Mouse (Mus musculus): ENCODE measurements around the gene Ankrd33b.

- TF ChIP-seq EP300 (IDR thresholded peaks at IDR 0.05; ENCODE audit: low read depth), result no peak
- peak; percentile 11; the same call in 1 of the 2 replicates for TF ChIP-seq CTCF (IDR thresholded peaks at IDR 0.05; ENCODE audit: low read depth)
Observed at GRCm38 (mm10) chr15:31309526-31309925, 58.0 kb downstream of the Ankrd33b start.

All from heart, postnatal 0 days (tissue).